Mouse (Mus musculus): ENCODE results near the gene Gsdma2. TPM values are rescaled to one million over a fixed set of nuclear protein-coding genes. Genes with fewer than 3 reads are reported as not detected.
"Not testable (repeated sequence)": the region's sequence is repeated elsewhere in the genome, so short reads cannot be mapped to it uniquely, and the experiment has no call there.

Gene Gsdma2
- total and polyA plus RNA-seq, 2 experiments from 2014 or later, result not detected

DNA sequence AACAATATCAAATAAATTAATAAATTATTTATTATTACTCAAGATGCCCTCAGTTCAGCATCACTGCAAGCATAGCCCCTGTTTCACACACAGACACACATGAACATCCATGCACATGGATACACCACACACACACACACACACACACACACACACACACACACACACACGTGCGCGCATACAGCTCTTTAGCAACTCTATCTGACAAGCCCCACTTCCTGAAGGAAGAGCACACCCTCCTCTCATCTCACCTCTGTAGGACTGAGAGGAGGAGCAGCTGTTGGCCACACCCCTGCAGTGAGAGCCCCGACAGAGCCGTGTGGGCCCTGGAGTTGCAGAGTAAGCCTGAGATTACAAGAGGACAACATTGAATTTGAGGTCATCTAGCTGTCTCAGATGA, 6.5 kb upstream of the Gsdma2 start:
- WGBS, result 44% methylated on average over 5 of the region's 5 CpGs
- TF ChIP-seq CTCF (IDR thresholded peaks at IDR 0.05; ENCODE audit: low read depth), result no peak
- TF ChIP-seq EP300 (IDR thresholded peaks at IDR 0.05; ENCODE audit: low read depth), result no peak
- Histone ChIP-seq H3K27ac (ENCODE audit: low read depth) (no peak overlapping the region), H3K4me2 (ENCODE audit: low read depth, low read length) (no peak overlapping the region), H3K27me3 (ENCODE audit: control insufficient read depth, insufficient read depth, low read length) (0 out of 2 replicates have a peak, but pooled peaks cover 2% of the 10 kb centered on the region), H3K36me3 (replicated peaks; ENCODE audit: control insufficient read depth, insufficient read depth, low read length) (no peaks in the 10 kb centered on the region), H3K4me1 (ENCODE audit: control insufficient read depth, insufficient read depth) (no peaks in the 10 kb centered on the region), H3K4me3 (ENCODE audit: low read depth, low read length) (no peak overlapping the region), H3K9me3 (replicated peaks; ENCODE audit: control insufficient read depth, low read length) (no peaks in the 10 kb centered on the region), H3K9ac (replicated peaks; ENCODE audit: low read depth, low read length) (no peak overlapping the region)
- ATAC-seq (ENCODE audit: insufficient read depth, low read depth) (no peak), DNase-seq (ENCODE audit: low spot score) (no peak)

DNA sequence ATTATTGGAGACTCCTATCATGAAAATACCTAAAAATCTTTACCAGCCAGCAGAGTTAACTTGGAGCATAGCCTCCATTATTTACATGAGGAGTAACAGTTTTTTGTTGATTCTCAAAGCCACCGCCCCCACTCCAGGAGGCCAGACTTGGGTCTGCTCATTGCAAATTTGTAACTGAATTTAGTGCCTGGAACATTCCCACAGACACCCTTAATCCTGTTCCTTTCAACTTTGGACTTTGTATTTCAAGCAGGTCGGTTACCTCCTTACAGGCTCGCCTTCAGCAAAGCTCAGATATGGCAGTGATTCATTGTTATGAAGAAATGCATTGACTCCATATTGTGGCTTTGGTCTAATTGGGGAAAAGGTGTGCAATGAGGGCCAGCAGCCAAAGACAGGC, 1.8 kb upstream of the Gsdma2 start:
- Histone ChIP-seq H3K9me3 (replicated peaks; ENCODE audit: control insufficient read depth, low read length) (no peaks in the 10 kb centered on the region), H3K4me3 (ENCODE audit: low read depth, low read length) (no peak overlapping the region), H3K4me1 (ENCODE audit: control insufficient read depth, insufficient read depth) (no peaks in the 10 kb centered on the region), H3K4me2 (ENCODE audit: low read depth, low read length) (no peak overlapping the region), H3K27me3 (ENCODE audit: control insufficient read depth, insufficient read depth, low read length) (0 out of 2 replicates have a peak, but pooled peaks cover 6% of the 10 kb centered on the region), H3K27ac (ENCODE audit: low read depth) (no peak overlapping the region), H3K9ac (replicated peaks; ENCODE audit: low read depth, low read length) (no peak overlapping the region), H3K36me3 (replicated peaks; ENCODE audit: control insufficient read depth, insufficient read depth, low read length) (no peaks in the 10 kb centered on the region)
- ATAC-seq (ENCODE audit: insufficient read depth, low read depth) (no peak), DNase-seq (ENCODE audit: low spot score) (no peak)
- TF ChIP-seq CTCF (IDR thresholded peaks at IDR 0.05; ENCODE audit: low read depth) (no peak), EP300 (IDR thresholded peaks at IDR 0.05; ENCODE audit: low read depth) (no peak)
- WGBS, result 77% methylated on average over 3 of the region's 3 CpGs

DNA sequence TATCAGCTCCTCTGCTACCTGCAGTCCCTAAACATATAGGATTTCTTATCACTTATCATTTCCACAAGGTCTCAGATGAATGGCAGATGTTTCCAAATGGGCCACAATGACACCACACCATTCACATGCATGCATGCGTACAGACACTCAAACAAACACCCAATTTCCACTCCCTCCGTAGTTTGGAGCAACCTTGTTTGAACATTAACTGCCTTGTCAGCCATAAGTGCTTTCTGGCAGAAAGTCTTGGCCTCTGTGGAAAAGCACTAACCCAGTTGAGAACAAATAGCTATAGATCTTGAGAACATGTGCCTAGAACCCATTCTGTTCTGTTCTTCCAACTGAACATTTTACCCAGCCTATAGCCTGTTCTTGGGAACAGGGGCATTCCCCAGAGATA, 613 bp upstream of the Gsdma2 start:
- H3K27ac ChIP-seq (ENCODE audit: low read depth), result no peak overlapping the region
- H3K4me3 ChIP-seq (ENCODE audit: low read depth, low read length), result no peak overlapping the region
- H3K36me3 ChIP-seq (replicated peaks; ENCODE audit: control insufficient read depth, insufficient read depth, low read length), result no peaks in the 10 kb centered on the region
- no peak overlapping the region for H3K4me2 ChIP-seq (ENCODE audit: low read depth, low read length)
- DNase-seq (ENCODE audit: low spot score), result no peak
- no peaks in the 10 kb centered on the region for H3K4me1 ChIP-seq (ENCODE audit: control insufficient read depth, insufficient read depth)
- H3K9ac ChIP-seq (replicated peaks; ENCODE audit: low read depth, low read length), result no peak overlapping the region
- WGBS, result 72% methylated on average over 2 of the region's 2 CpGs
- TF ChIP-seq EP300 (IDR thresholded peaks at IDR 0.05; ENCODE audit: low read depth) (no peak), CTCF (IDR thresholded peaks at IDR 0.05; ENCODE audit: low read depth) (no peak)
- no peaks in the 10 kb centered on the region for H3K9me3 ChIP-seq (replicated peaks; ENCODE audit: control insufficient read depth, low read length)
- H3K27me3 ChIP-seq (ENCODE audit: control insufficient read depth, insufficient read depth, low read length), result 0 out of 2 replicates have a peak, but pooled peaks cover 6% of the 10 kb centered on the region
- no peak for ATAC-seq (ENCODE audit: insufficient read depth, low read depth)

DNA sequence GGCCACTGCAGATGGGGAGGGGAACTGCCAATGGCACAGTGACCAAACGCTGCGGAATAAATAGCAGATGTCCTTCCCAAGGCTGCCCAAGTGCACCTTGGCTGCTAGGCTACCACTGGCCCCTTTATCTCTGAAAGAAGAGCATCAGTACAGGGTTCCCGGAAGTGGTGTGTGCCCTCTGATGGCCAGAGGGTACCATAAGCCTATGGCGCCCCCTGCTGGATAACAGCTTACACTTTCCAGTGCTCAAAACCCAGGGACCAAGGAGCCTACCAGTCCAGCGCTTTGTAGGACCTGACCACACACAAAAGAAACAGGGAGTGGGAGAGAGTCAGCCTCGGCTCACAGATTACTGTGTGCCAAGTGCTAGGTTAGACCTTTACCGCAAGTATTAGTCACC, 8.5 kb downstream of the Gsdma2 start:
- ATAC-seq (ENCODE audit: insufficient read depth, low read depth) (peak; percentile 17; the same call in 1 of the 2 replicates), DNase-seq (ENCODE audit: low spot score) (peak; percentile 45)
- WGBS, result 7% methylated on average over 7 of the region's 7 CpGs
- not testable (repeated sequence) for H3K9me3 ChIP-seq (replicated peaks; ENCODE audit: control insufficient read depth, low read length); H3K9ac ChIP-seq (replicated peaks; ENCODE audit: low read depth, low read length); H3K36me3 ChIP-seq (replicated peaks; ENCODE audit: control insufficient read depth, insufficient read depth, low read length); H3K27ac ChIP-seq (ENCODE audit: low read depth); H3K4me3 ChIP-seq (ENCODE audit: low read depth, low read length); H3K4me1 ChIP-seq (ENCODE audit: control insufficient read depth, insufficient read depth); H3K27me3 ChIP-seq (ENCODE audit: control insufficient read depth, insufficient read depth, low read length); H3K4me2 ChIP-seq (ENCODE audit: low read depth, low read length)
- peak; percentile 57 for TF ChIP-seq CTCF (IDR thresholded peaks at IDR 0.05; ENCODE audit: low read depth)

DNA sequence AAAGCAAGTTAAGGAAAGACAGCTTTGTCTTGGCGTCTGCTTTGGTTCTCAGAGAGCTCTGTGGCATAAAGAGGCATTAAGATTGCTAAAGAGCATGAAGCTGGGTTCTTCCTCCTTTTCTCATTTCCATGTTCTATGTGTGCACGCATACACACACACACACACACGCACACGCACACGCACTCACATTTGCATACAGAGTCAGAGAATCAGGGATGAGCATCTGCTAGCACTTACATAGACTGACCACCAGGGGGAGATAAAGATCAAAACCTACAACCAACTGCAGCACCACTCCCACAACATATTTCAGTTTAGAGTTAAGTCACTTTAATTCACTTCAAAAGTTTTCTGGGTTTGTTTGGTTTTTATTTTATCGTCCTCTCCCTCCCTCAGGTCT, 14.0 kb downstream of the Gsdma2 start:
- H3K9ac ChIP-seq (replicated peaks; ENCODE audit: low read depth, low read length), result no peak overlapping the region
- H3K9me3 ChIP-seq (replicated peaks; ENCODE audit: control insufficient read depth, low read length), result no peaks in the 10 kb centered on the region
- TF ChIP-seq CTCF (IDR thresholded peaks at IDR 0.05; ENCODE audit: low read depth) (peak; percentile 78), EP300 (IDR thresholded peaks at IDR 0.05; ENCODE audit: low read depth) (no peak)
- WGBS, result 19% methylated on average over 6 of the region's 6 CpGs
- ATAC-seq (ENCODE audit: insufficient read depth, low read depth), result peak; percentile 55; the same call in 1 of the 2 replicates
- no peak overlapping the region for H3K4me3 ChIP-seq (ENCODE audit: low read depth, low read length)
- DNase-seq (ENCODE audit: low spot score), result peak; percentile 62
- no peaks in the 10 kb centered on the region for H3K36me3 ChIP-seq (replicated peaks; ENCODE audit: control insufficient read depth, insufficient read depth, low read length)
- no peak overlapping the region for H3K27ac ChIP-seq (ENCODE audit: low read depth)
- no peaks in the 10 kb centered on the region for H3K4me1 ChIP-seq (ENCODE audit: control insufficient read depth, insufficient read depth)
- H3K27me3 ChIP-seq (ENCODE audit: control insufficient read depth, insufficient read depth, low read length), result no peaks in the 10 kb centered on the region
- no peak overlapping the region for H3K4me2 ChIP-seq (ENCODE audit: low read depth, low read length)

DNA sequence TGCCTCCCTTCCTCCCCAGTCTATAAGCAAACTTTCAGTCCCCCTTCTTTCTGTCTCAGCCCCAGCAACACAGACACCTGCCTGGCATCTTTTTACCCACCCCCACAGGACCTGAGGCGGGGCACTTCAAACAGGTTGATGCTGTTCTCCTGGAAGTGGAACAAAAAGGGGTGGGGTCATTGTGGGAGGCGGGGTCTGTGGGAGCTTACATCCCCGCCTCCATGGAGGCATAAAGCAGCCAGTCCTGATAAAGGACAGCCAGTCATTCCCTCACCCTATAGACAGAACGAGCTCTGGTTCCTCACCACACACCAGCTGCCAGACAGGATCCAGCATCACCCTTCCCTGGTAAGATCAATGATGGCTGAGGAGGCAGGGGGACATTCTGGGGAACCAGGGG, 17.5 kb downstream of the Gsdma2 start, which contains the start of gene Gsdma:
Gsdma (plus strand) TSS at position 261 of the 400 bp plus-strand sequence.
- H3K27ac ChIP-seq (ENCODE audit: low read depth), result no peak within 1 kb of the TSS
- no peak within 1 kb of the TSS for H3K9ac ChIP-seq (replicated peaks; ENCODE audit: low read depth, low read length)
- no peak for DNase-seq (ENCODE audit: low spot score)
- no peak for ATAC-seq (ENCODE audit: insufficient read depth, low read depth)
- H3K9me3 ChIP-seq (replicated peaks; ENCODE audit: control insufficient read depth, low read length), result no peaks in the 10 kb centered on the region
- H3K4me2 ChIP-seq (ENCODE audit: low read depth, low read length), result no peak within 1 kb of the TSS
- WGBS, result 17% methylated on average over 4 of the region's 4 CpGs
- no peak within 1 kb of the TSS for H3K4me3 ChIP-seq (ENCODE audit: low read depth, low read length)
- no peak for TF ChIP-seq EP300 (IDR thresholded peaks at IDR 0.05; ENCODE audit: low read depth)
- no peak for TF ChIP-seq CTCF (IDR thresholded peaks at IDR 0.05; ENCODE audit: low read depth)
- H3K27me3 ChIP-seq (ENCODE audit: control insufficient read depth, insufficient read depth, low read length), result peaks cover 16% of the 10 kb centered on the region
- H3K36me3 ChIP-seq (replicated peaks; ENCODE audit: control insufficient read depth, insufficient read depth, low read length), result no peaks in the 10 kb centered on the region
- H3K4me1 ChIP-seq (ENCODE audit: control insufficient read depth, insufficient read depth), result no peaks in the 10 kb centered on the region
